Mouse (Mus musculus) MEL-GATA-1-ER (cell line): Measurements from ENCODE around the gene Mrgprg.

Source experiments
- DNase-seq: peaks from one replicate; pipeline ENCODE4 v3.0.0-alpha.2; 2012; ENCODE audit warnings: low read depth; ENCODE audit errors: extremely low read depth

Gene Mrgprg

GRCm38 (mm10) chr7:143755357-143756124, 11.3 kb downstream of the Mrgprg start:
- DNase-seq = no peak

GRCm38 (mm10) chr7:143753990-143754715, 12.6 kb downstream of the Mrgprg start:
- DNase-seq = peak; percentile 42

GRCm38 (mm10) chr7:143752606-143753005, 14.2 kb downstream of the Mrgprg start:
- DNase-seq = no peak

- DNase-seq = no peak
Measured at GRCm38 (mm10) chr7:143752056-143752455, 14.7 kb downstream of the Mrgprg start.

- no peak for DNase-seq
Measured at GRCm38 (mm10) chr7:143751380-143751779, 15.4 kb downstream of the Mrgprg start.

GRCm38 (mm10) chr7:143749045-143749444, 17.7 kb downstream of the Mrgprg start:
- no peak for DNase-seq

GRCm38 (mm10) chr7:143748041-143748868, 18.5 kb downstream of the Mrgprg start:
- DNase-seq = peak; percentile 58

GRCm38 (mm10) chr7:143740653-143741052, 26.1 kb downstream of the Mrgprg start:
- DNase-seq = no peak

- no peak for DNase-seq
Measured at GRCm38 (mm10) chr7:143739511-143740461, 27.0 kb downstream of the Mrgprg start.

- no peak for DNase-seq
Measured at GRCm38 (mm10) chr7:143738601-143739006, 28.2 kb downstream of the Mrgprg start.

- no peak for DNase-seq
Measured at GRCm38 (mm10) chr7:143738194-143738593, 28.6 kb downstream of the Mrgprg start.

GRCm38 (mm10) chr7:143733746-143734145, 33.0 kb downstream of the Mrgprg start:
- DNase-seq = no peak

- no peak for DNase-seq
Measured at GRCm38 (mm10) chr7:143729886-143730285, 36.9 kb downstream of the Mrgprg start.

GRCm38 (mm10) chr7:143726396-143726795, 40.4 kb downstream of the Mrgprg start:
- DNase-seq = no peak

- DNase-seq = no peak
Measured at GRCm38 (mm10) chr7:143723841-143724240, 43.0 kb downstream of the Mrgprg start.

GRCm38 (mm10) chr7:143722646-143723045, 44.1 kb downstream of the Mrgprg start:
- no peak for DNase-seq

- DNase-seq = no peak
Measured at GRCm38 (mm10) chr7:143717811-143718210, 49.0 kb downstream of the Mrgprg start.
